Mouse (Mus musculus) kidney, adult 2 months (tissue): ENCODE measurements around the gene Cpsf2. TPM values are rescaled to one million over a fixed set of nuclear protein-coding genes. Genes with fewer than 3 reads are reported as not detected.
"Not testable (repeated sequence)": the region's sequence is repeated elsewhere in the genome, so short reads cannot be mapped to it uniquely, and the experiment has no call there.

Experiments used
- DNase-seq: peaks from one replicate; pipeline ENCODE4 v3.0.0; 2021
- H3K27ac ChIP-seq: fragments of 200-500 bp; 2 replicates; pipeline ENCODE4 v1.5.1; 2012; ENCODE audit warnings: low read depth, low read length, control low read depth, inconsistent platforms; ENCODE audit not compliant: insufficient read depth
- H3K27me3 ChIP-seq: fragments of 200-500 bp; replicated peaks from 2 replicates; pipeline ENCODE4 v1.6.1; 2012; ENCODE audit warnings: mild to moderate bottlenecking, moderate library complexity, low read length, inconsistent platforms; ENCODE audit not compliant: control insufficient read depth, insufficient read depth
- H3K36me3 ChIP-seq: fragments of 200-500 bp; 2 replicates; pipeline ENCODE4 v1.6.1; 2012; ENCODE audit warnings: mild to moderate bottlenecking, moderate library complexity, low read length, inconsistent platforms; ENCODE audit not compliant: control insufficient read depth, insufficient read depth
- H3K4me1 ChIP-seq: fragments of 200-500 bp; 2 replicates; pipeline ENCODE4 v1.6.1; 2011; ENCODE audit warnings: low read length; ENCODE audit not compliant: control insufficient read depth, insufficient read depth
- H3K4me3 ChIP-seq: fragments of 200-500 bp; 2 replicates; pipeline ENCODE4 v1.5.1; 2011; ENCODE audit warnings: mild to moderate bottlenecking, low read depth, low read length, control low read depth; ENCODE audit not compliant: insufficient read depth
- CTCF ChIP-seq: fragments of 200-500 bp; conservative IDR thresholded peaks from 2 replicates; pipeline ENCODE4 v1.5.1; 2011; ENCODE audit warnings: low read depth, mild to moderate bottlenecking, control low read depth, low read length, moderate library complexity, mixed read lengths; ENCODE audit not compliant: insufficient read depth, insufficient read length
- POLR2A ChIP-seq: fragments of 200-500 bp; IDR thresholded peaks from one replicate; pipeline ENCODE4 v1.6.1; 2011; ENCODE audit warnings: low read depth, low read length, control low read depth
- WGBS: fragments of 180-500 bp; shearing (Covaris S2); methylation state at CpG from one replicate; pipeline ENCODE4 v1.1.7; 2018; 5-methylcytosine and 5-hydroxymethylcytosine counted together
- polyA plus RNA-seq: library from polyadenylated mRNA; depleted of rRNA; stranded (reverse); fragments of >200 nt; gene quantifications from 2 replicates; pipeline ENCODE4 v1.2.3, GENCODE M21; 2012

Cpsf2 gene
- polyA plus RNA-seq, 1 experiment, result 5.1 TPM

DNA sequence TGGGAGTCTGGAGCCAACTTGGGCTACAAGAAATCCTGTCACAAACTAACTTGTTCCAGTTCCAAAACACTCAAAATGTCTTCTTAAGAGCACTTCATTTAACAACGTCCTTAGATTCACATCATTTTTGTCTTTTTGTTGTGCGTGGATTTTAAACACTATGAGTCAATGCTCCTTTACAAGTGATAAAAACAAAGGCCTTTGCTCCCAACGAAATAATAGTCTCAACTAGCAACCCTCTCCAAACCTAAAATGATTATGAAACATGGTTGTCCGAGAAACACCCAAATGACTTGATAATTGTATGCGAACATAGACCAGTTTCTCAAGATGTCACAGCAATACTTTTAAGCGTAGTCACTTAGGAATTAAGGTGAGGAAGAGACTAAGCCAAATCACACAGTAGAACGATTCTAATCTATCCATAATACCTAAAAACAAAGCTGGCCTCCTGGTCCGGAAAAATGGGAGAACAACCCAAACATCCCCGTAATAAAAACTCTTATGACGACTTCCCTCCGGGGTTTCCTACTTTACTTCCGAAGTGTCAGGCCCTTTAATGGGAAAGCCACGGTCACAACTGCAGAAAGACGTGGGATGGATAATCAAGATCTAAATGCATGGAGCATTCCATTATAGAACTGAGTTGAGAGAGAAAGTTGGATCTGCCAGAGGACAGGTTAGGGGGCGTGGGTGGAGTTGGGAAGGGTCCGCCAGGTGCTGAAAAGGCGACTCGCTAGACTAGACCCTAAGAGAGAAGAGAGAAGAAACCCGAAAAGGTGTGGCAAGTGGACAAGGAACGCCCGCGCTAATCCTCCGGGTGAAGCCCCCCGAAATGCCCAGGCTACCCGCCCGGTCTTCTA, 18.5 kb upstream of the Cpsf2 start:
- H3K27me3 ChIP-seq, result no peaks in the 10 kb centered on the region
- WGBS, result 9% methylated on average over 25 of the region's 26 CpGs
- peak; percentile 25 for DNase-seq
- 0 out of 2 replicates have a peak, but pooled peaks cover 3% of the 10 kb centered on the region for H3K4me1 ChIP-seq
- H3K36me3 ChIP-seq, result no peaks in the 10 kb centered on the region
- no peak for TF ChIP-seq POLR2A
- TF ChIP-seq CTCF, result no peak
- peak overlapping the region; percentile 22; the same call in 1 of the 2 replicates for H3K27ac ChIP-seq
- H3K4me3 ChIP-seq, result peak overlapping the region; percentile 72

GRCm38 (mm10) chr12:101957942-101958544, 17.7 kb upstream of the Cpsf2 start, which contains the start of gene Atxn3:
TSS of gene Atxn3 (minus strand) at chr12:101958246.
- Histone ChIP-seq H3K27ac (peak within 1 kb of the TSS; percentile 22; the same call in 1 of the 2 replicates), H3K27me3 (no peaks in the 10 kb centered on the region), H3K36me3 (no peaks in the 10 kb centered on the region), H3K4me3 (peak within 1 kb of the TSS; percentile 72), H3K4me1 (0 out of 2 replicates have a peak, but pooled peaks cover 3% of the 10 kb centered on the region)
- peak; percentile 98 for DNase-seq
- WGBS, result under 1% methylated on average over 54 of the region's 54 CpGs
- TF ChIP-seq POLR2A, result no peak
- peak; percentile 78 for TF ChIP-seq CTCF

- 45% methylated on average over 9 of the region's 9 CpGs for WGBS
These were observed 17.2 kb upstream of the Cpsf2 start for GRCm38 (mm10) chr12:101958556-101958955.

GRCm38 (mm10) chr12:101958960-101959780, 16.6 kb upstream of the Cpsf2 start:
- not testable (repeated sequence) for H3K27ac ChIP-seq, DNase-seq, H3K27me3 ChIP-seq, H3K4me3 ChIP-seq, H3K36me3 ChIP-seq, H3K4me1 ChIP-seq
- WGBS, result 89% methylated on average over 5 of the region's 5 CpGs

More at GRCm38 (mm10) chr12:101958556-101958955, 17.2 kb upstream of the Cpsf2 start:
- Histone ChIP-seq H3K36me3 (no peaks in the 10 kb centered on the region), H3K27ac (no peak overlapping the region), H3K4me1 (0 out of 2 replicates have a peak, but pooled peaks cover 3% of the 10 kb centered on the region), H3K4me3 (no peak overlapping the region), H3K27me3 (no peaks in the 10 kb centered on the region)
- TF ChIP-seq POLR2A (no peak), CTCF (no peak)
- no peak for DNase-seq

DNA sequence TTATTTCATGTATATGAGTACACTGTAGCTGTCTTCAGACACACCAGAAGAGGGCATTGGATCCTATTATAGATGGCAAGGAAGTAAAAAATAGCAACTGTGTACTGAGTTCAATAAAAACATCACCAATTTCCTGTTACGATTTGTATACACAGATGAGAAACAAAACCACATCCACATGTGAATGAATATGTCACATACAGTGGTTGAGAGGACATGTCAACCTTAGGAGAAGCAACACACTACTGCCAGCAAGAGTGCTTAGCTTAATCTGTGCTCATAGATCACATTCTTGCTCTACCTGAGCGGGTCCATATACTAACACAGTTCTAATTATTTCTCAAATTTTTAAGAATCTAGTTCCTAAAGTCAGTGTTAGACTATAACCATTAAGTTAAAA, 4.5 kb upstream of the Cpsf2 start:
- Histone ChIP-seq H3K36me3 (peaks cover 3% of the 10 kb centered on the region; the same call in 1 of the 2 replicates), H3K4me1 (peaks cover 3% of the 10 kb centered on the region; the same call in 1 of the 2 replicates), H3K4me3 (no peak overlapping the region), H3K27ac (no peak overlapping the region), H3K27me3 (no peaks in the 10 kb centered on the region)
- no peak for DNase-seq
- WGBS, result 79% methylated on average over 2 of the region's 2 CpGs
- TF ChIP-seq CTCF (no peak), POLR2A (no peak)

GRCm38 (mm10) chr12:101972230-101972629, 3.6 kb upstream of the Cpsf2 start:
- TF ChIP-seq POLR2A (no peak), CTCF (no peak)
- no peak for DNase-seq
- Histone ChIP-seq H3K36me3 (peaks cover 3% of the 10 kb centered on the region; the same call in 1 of the 2 replicates), H3K4me3 (no peak overlapping the region), H3K27me3 (no peaks in the 10 kb centered on the region), H3K4me1 (peaks cover 10% of the 10 kb centered on the region), H3K27ac (no peak overlapping the region)
- 97% methylated on average over 3 of the region's 3 CpGs for WGBS

GRCm38 (mm10) chr12:101974571-101974970, 1.2 kb upstream of the Cpsf2 start:
- Histone ChIP-seq H3K27ac (no peak overlapping the region), H3K4me3 (no peak overlapping the region), H3K4me1 (peaks cover 11% of the 10 kb centered on the region), H3K27me3 (no peaks in the 10 kb centered on the region), H3K36me3 (no peaks in the 10 kb centered on the region)
- WGBS, result 3% methylated on average over 1 of the region's 1 CpGs
- TF ChIP-seq POLR2A, result no peak
- TF ChIP-seq CTCF, result no peak
- DNase-seq, result no peak
